21 mouse cellular contexts compared by ENCODE assay signal in the genomic region with DNA sequence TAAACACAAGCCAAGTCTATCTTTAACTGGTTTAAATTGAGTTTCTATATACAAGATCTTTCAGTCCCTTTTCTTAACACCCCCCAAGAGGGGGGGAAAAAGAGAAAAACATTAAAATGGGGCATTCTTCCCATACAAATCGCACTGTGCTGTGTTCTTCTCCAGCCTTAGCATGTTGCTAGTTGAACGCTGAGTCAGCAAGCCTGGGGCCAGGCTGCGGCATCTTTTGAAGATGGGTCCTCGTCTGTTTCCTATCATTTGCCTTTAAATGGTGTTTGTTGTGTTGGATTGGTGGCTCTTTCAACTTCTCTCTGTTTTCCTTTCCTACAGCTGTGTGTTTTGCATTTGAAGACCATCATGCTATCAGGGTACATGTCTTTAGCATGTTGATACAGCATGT.
A peak's percentile ranks its signal among the peaks of the same experiment; 100 is the strongest.
DNase-seq lines count a peak whose midpoint lies in the region; TF ChIP-seq lines count a peak whose summit lies in the region.
"Had no signal": no experiment of that assay in that cellular context is flagged by ENCODE, and none has a peak within 500 bp of the region (broad histone marks: within the 10 kb centered on the region; RNA-seq: fewer than 3 reads in every experiment).

No protein-coding gene starts in this region.

- intact Hi-C loops in heart, adult 2 months (cut with DNase I), result no loop called here

- no peaks in the 10 kb centered on the region for H3K9me3 ChIP-seq in CH12.LX (replicated peaks; ENCODE audit: low read length)
- no peaks in the 10 kb centered on the region for H3K9me3 ChIP-seq in ES-E14 (ENCODE audit: control insufficient read depth, insufficient read depth, low read depth, low read length)
- H3K9me3 ChIP-seq in MEL (replicated peaks; ENCODE audit: insufficient read depth, low read length), result no peaks in the 10 kb centered on the region
- H3K9me3 ChIP-seq: G1E had no signal

- no peak for TF ChIP-seq RAD21 in CH12.LX (IDR thresholded peaks at IDR 0.05; ENCODE audit: low read depth, low read length)
- no peak for TF ChIP-seq RAD21 in MEL (IDR thresholded peaks at IDR 0.05; ENCODE audit: low read depth, low read length)

- WGBS in thymus, adult 2 months, result 95% methylated on average over 4 of the region's 4 CpGs
- 90% methylated on average over 4 of the region's 4 CpGs for WGBS in heart, adult 2 months

- TF ChIP-seq POLR2A in CH12.LX (IDR thresholded peaks at IDR 0.05; ENCODE audit: low read depth, low read length) (no peak), MEL (IDR thresholded peaks at IDR 0.05; ENCODE audit: control insufficient read depth in 1 of 2, insufficient read depth in 1 of 2, low read depth in 1 of 2, low read length in 2 of 2, poor library complexity in 1 of 2) (no peak)
- no peak for TF ChIP-seq POLR2A in thymus, adult 2 months (IDR thresholded peaks at IDR 0.05; ENCODE audit: control insufficient read depth, extremely low read depth, insufficient read depth, low read length, poor library complexity)
- no peak for TF ChIP-seq POLR2A in heart, adult 2 months (IDR thresholded peaks at IDR 0.05; ENCODE audit: insufficient read depth, low read depth, low read length)

- dilution Hi-C loops in CH12.LX (cut with MboI; ENCODE audit: extremely low pct_ligation_motif_present, extremely low pct_unique_long_range_greater_than_20kb, low sequenced_read_pairs), result no loop called here

- H3K4me1 ChIP-seq in CH12.LX (ENCODE audit: control insufficient read depth in 1 of 2, insufficient read depth in 2 of 2), result no peaks in the 10 kb centered on the region
- H3K4me1 ChIP-seq in ES-E14 (ENCODE audit: control insufficient read depth in 2 of 2, insufficient read depth in 2 of 2, low read length in 2 of 2, poor library complexity in 1 of 2), result no peaks in the 10 kb centered on the region
- no peaks in the 10 kb centered on the region for H3K4me1 ChIP-seq in MEL (ENCODE audit: control insufficient read depth in 1 of 2, insufficient read depth in 2 of 2, low read length in 2 of 2)
- H3K4me1 ChIP-seq in thymus, adult 2 months (replicated peaks; ENCODE audit: control insufficient read depth, insufficient read depth, low read length), result no peaks in the 10 kb centered on the region
- H3K4me1 ChIP-seq in heart, adult 2 months (ENCODE audit: control insufficient read depth, insufficient read depth, low read length), result no peaks in the 10 kb centered on the region

- no peak overlapping the region for H3K4me2 ChIP-seq in CH12.LX (ENCODE audit: insufficient read depth, low read depth, poor library complexity, severe bottlenecking)

- H3K36me3 ChIP-seq in CH12.LX (replicated peaks in 1 of 2; ENCODE audit: control insufficient read depth in 1 of 2, insufficient read depth in 1 of 2, low read length in 1 of 2), result peaks cover 72 to 99% of the 10 kb centered on the region in 2 experiments
- peaks cover 7% of the 10 kb centered on the region for H3K36me3 ChIP-seq in ES-E14 (ENCODE audit: control insufficient read depth, insufficient read depth, low read length, poor library complexity, severe bottlenecking)
- H3K36me3 ChIP-seq in MEL (ENCODE audit: control insufficient read depth in 1 of 2, insufficient read depth in 2 of 2, low read length in 2 of 2), result no peaks in the 10 kb centered on the region
- H3K36me3 ChIP-seq in thymus, adult 2 months (ENCODE audit: control insufficient read depth, insufficient read depth, low read length), result peaks cover 35% of the 10 kb centered on the region
- peaks cover 3% of the 10 kb centered on the region for H3K36me3 ChIP-seq in heart, adult 2 months (ENCODE audit: control insufficient read depth, insufficient read depth, low read length)

- no peak for DNase-seq in CH12.LX (ENCODE audit: extremely low read depth)
- DNase-seq in ES-E14 (ENCODE audit: low read depth, low spot score), result no peak
- DNase-seq in MEL (ENCODE audit: low read depth, low spot score), result no peak
- no peak for DNase-seq in kidney, postnatal 10 days
- no peak for DNase-seq in thymus, adult 2 months
- DNase-seq in heart, adult 2 months, result no peak
- DNase-seq: adrenal gland, adult 2 months; adrenal gland, adult 8-10 months; adrenal gland, postnatal 10 days; adrenal gland, postnatal 14 days; adrenal gland, postnatal 25 days; adrenal gland, postnatal 36 days; B cell, adult 2 months; cerebellum, adult 11 months; cerebellum, adult 11-12 months; cerebellum, adult 18-20 months; cerebellum, adult 2 months; cerebellum, adult 8-10 months; cerebellum, adult 9-10 months had no signal

- no peaks in the 10 kb centered on the region for H3K27me3 ChIP-seq in CH12.LX (replicated peaks)
- no peaks in the 10 kb centered on the region for H3K27me3 ChIP-seq in MEL (ENCODE audit: control insufficient read depth in 1 of 2, insufficient read depth in 2 of 2, low read length in 2 of 2)
- H3K27me3 ChIP-seq in thymus, adult 2 months (ENCODE audit: control insufficient read depth, insufficient read depth, low read length), result no peaks in the 10 kb centered on the region
- H3K27me3 ChIP-seq in heart, adult 2 months (ENCODE audit: control insufficient read depth, insufficient read depth, low read length), result no peaks in the 10 kb centered on the region
- H3K27me3 ChIP-seq: Patski had no signal

- H3K79me2 ChIP-seq in CH12.LX (replicated peaks; ENCODE audit: control insufficient read depth, extremely low read depth, insufficient read depth, poor library complexity, severe bottlenecking) (0 out of 2 replicates have a peak, but pooled peaks cover 3% of the 10 kb centered on the region), MEL (ENCODE audit: control insufficient read depth, insufficient read depth, low read length, poor library complexity) (no peaks in the 10 kb centered on the region)
- H3K79me2 ChIP-seq in heart, adult 2 months (replicated peaks; ENCODE audit: control insufficient read depth, insufficient read depth, low read length), result no peaks in the 10 kb centered on the region

- in situ Hi-C loops in CH12.LX (cut with MboI; ENCODE audit: low pct_ligation_motif_present, low pct_unique_long_range_greater_than_20kb, low sequenced_read_pairs), result no loop called here
- in situ Hi-C loops in ES-E14 (cut with MboI; ENCODE audit: low sequenced_read_pairs in 2 of 2, unreplicated experiment in 2 of 2), result loop anchor here in 1 of 2 experiments (25.0 kb wide), 1 partner anchor 329 kb away; no protein-coding TSS in a partner anchor

- H3K4me3 ChIP-seq in CH12.LX (replicated peaks in 1 of 3; ENCODE audit: low read depth in 2 of 3, low read length in 2 of 3, poor library complexity in 1 of 3), result no peak overlapping the region
- no peak overlapping the region for H3K4me3 ChIP-seq in ES-E14 (ENCODE audit: insufficient read depth in 1 of 2, low read depth in 1 of 2, low read length in 2 of 2, poor library complexity in 1 of 2, severe bottlenecking in 1 of 2)
- no peak overlapping the region for H3K4me3 ChIP-seq in MEL (ENCODE audit: control insufficient read depth in 1 of 2, insufficient read depth in 1 of 2, low read depth in 2 of 2, low read length in 2 of 2)
- H3K4me3 ChIP-seq in thymus, adult 2 months (ENCODE audit: control insufficient read depth, insufficient read depth, low read length), result no peak overlapping the region
- no peak overlapping the region for H3K4me3 ChIP-seq in heart, adult 2 months

- no peak for TF ChIP-seq EP300 in CH12.LX (IDR thresholded peaks at IDR 0.05; ENCODE audit: low read length)
- TF ChIP-seq EP300 in MEL (IDR thresholded peaks at IDR 0.05; ENCODE audit: low read depth in 1 of 2, low read length in 2 of 2), result no peak
- TF ChIP-seq EP300 in heart, adult 2 months (IDR thresholded peaks at IDR 0.05; ENCODE audit: insufficient read depth, low read depth, low read length), result no peak

- H3K27ac ChIP-seq in CH12.LX (ENCODE audit: insufficient read depth, low read depth) (no peak overlapping the region), ES-E14 (ENCODE audit: insufficient read depth, low read depth, low read length, poor library complexity, severe bottlenecking) (no peak overlapping the region), MEL (ENCODE audit: control insufficient read depth, low read depth, low read length) (no peak overlapping the region)
- H3K27ac ChIP-seq in thymus, adult 2 months (ENCODE audit: control insufficient read depth, insufficient read depth, low read length), result no peak overlapping the region
- no peak overlapping the region for H3K27ac ChIP-seq in heart, adult 2 months

- H3K9ac ChIP-seq in CH12.LX (ENCODE audit: insufficient read depth, low read depth) (no peak overlapping the region), ES-E14 (ENCODE audit: insufficient read depth, low read depth, low read length, poor library complexity, severe bottlenecking) (no peak overlapping the region), MEL (ENCODE audit: control insufficient read depth, low read depth, low read length, poor library complexity, severe bottlenecking) (no peak overlapping the region)
- no peak overlapping the region for H3K9ac ChIP-seq in heart, adult 2 months (ENCODE audit: low read depth, low read length)

- TF ChIP-seq CTCF in CH12.LX (conservative IDR thresholded peaks at IDR 0.05 in 1 of 2, IDR thresholded peaks at IDR 0.05 in 1 of 2; ENCODE audit: low read depth in 2 of 2, low read length in 2 of 2), result no peak
- no peak for TF ChIP-seq CTCF in MEL (IDR thresholded peaks at IDR 0.05 in 2 of 3, conservative IDR thresholded peaks at IDR 0.05 in 1 of 3; ENCODE audit: control insufficient read depth in 1 of 3, insufficient read depth in 1 of 3, low read depth in 2 of 3, low read length in 3 of 3, poor library complexity in 1 of 3, severe bottlenecking in 1 of 3)
- no peak for TF ChIP-seq CTCF in thymus, adult 2 months (IDR thresholded peaks at IDR 0.05; ENCODE audit: borderline replicate concordance, control insufficient read depth, extremely low read depth, insufficient read depth, low read length, poor library complexity)
- TF ChIP-seq CTCF in heart, adult 2 months (IDR thresholded peaks at IDR 0.05), result no peak

TF ChIP-seq in CH12.LX, 34 proteins besides CTCF, POLR2A, EP300 and RAD21:
- TF ChIP-seq MAFK (IDR thresholded peaks at IDR 0.05; ENCODE audit: insufficient replicate concordance, low read length), result peak; percentile 81
- TF ChIP-seq ZKSCAN1 (IDR thresholded peaks at IDR 0.05; ENCODE audit: borderline replicate concordance, low read depth, low read length), result no peak

TF ChIP-seq in ES-E14, 5 proteins besides CTCF, POLR2A, EP300 and RAD21:
- TF ChIP-seq HCFC1 (IDR thresholded peaks at IDR 0.05; ENCODE audit: borderline replicate concordance, insufficient read depth, low read length) (no peak), MAFK (IDR thresholded peaks at IDR 0.05; ENCODE audit: insufficient read depth, low read depth, low read length) (peak; percentile 78), ZC3H11A (IDR thresholded peaks at IDR 0.05; ENCODE audit: borderline replicate concordance, low read depth, low read length) (no peak), CHD2 (IDR thresholded peaks at IDR 0.05; ENCODE audit: low read depth, low read length) (no peak)

TF ChIP-seq in MEL, 35 proteins besides CTCF, POLR2A, EP300 and RAD21 (continues in another document):
- TF ChIP-seq MYC (IDR thresholded peaks at IDR 0.05; ENCODE audit: low read depth, low read length) (no peak), MAFK (IDR thresholded peaks at IDR 0.05; ENCODE audit: borderline replicate concordance, low read depth, low read length) (peak; percentile 24; the same call in 1 of the 2 replicates), GABPA (IDR thresholded peaks at IDR 0.05; ENCODE audit: low read depth, low read length) (no peak), ZNF384 (IDR thresholded peaks at IDR 0.05; ENCODE audit: low read depth, low read length) (no peak), ELF1 (IDR thresholded peaks at IDR 0.05; ENCODE audit: low read depth, low read length) (no peak)
